Mouse (Mus musculus) midbrain, embryonic 15.5 days (tissue): ENCODE measurements around the gene Polr1a. TPM values are rescaled to one million over a fixed set of nuclear protein-coding genes. Genes with fewer than 3 reads are reported as not detected.
"Not testable (repeated sequence)": the region's sequence is repeated elsewhere in the genome, so short reads cannot be mapped to it uniquely, and the experiment has no call there.

Experiments used
- ATAC-seq: fragments of 200-750 bp; cut with Nextera tagmentation; replicated peaks from 2 replicates; pipeline ENCODE4 v1.8.0; 2017; ENCODE audit warnings: moderate TSS enrichment
- H3K27ac ChIP-seq: fragments of 300-500 bp; sonication (generic); 2 replicates; pipeline ENCODE4 v1.5.1; 2015; ENCODE audit warnings: mild to moderate bottlenecking, inconsistent platforms
- H3K27me3 ChIP-seq: fragments of 300-500 bp; sonication (generic); replicated peaks from 2 replicates; pipeline ENCODE4 v1.6.1; 2015; ENCODE audit warnings: inconsistent platforms
- H3K36me3 ChIP-seq: fragments of 300-500 bp; sonication (generic); replicated peaks from 2 replicates; pipeline ENCODE4 v1.6.1; 2015; ENCODE audit warnings: inconsistent platforms
- H3K4me1 ChIP-seq: fragments of 300-500 bp; sonication (generic); 2 replicates; pipeline ENCODE4 v1.6.1; 2015; ENCODE audit warnings: inconsistent platforms
- H3K4me2 ChIP-seq: fragments of 300-500 bp; sonication (generic); 2 replicates; pipeline ENCODE4 v1.6.1; 2015; ENCODE audit warnings: inconsistent platforms, mild to moderate bottlenecking, moderate library complexity
- H3K4me3 ChIP-seq: fragments of 300-500 bp; sonication (generic); 2 replicates; pipeline ENCODE4 v1.5.1; 2015; ENCODE audit warnings: mild to moderate bottlenecking, inconsistent platforms
- H3K9ac ChIP-seq: fragments of 300-500 bp; sonication (generic); 2 replicates; pipeline ENCODE4 v1.6.1; 2015; ENCODE audit warnings: mild to moderate bottlenecking, inconsistent platforms
- H3K9me3 ChIP-seq: fragments of 300-500 bp; sonication (generic); 2 replicates; pipeline ENCODE4 v1.6.1; 2016; ENCODE audit warnings: inconsistent platforms
- WGBS: fragments of 180-500 bp; shearing (Covaris S2); methylation state at CpG from one replicate; pipeline ENCODE4 v1.1.7; 2015; ENCODE audit warnings: mixed read lengths; 5-methylcytosine and 5-hydroxymethylcytosine counted together
- polyA plus RNA-seq: library from polyadenylated mRNA; unstranded; fragments of >200 nt; fragmentation: Nextera tagmentation; extraction: Ambion mirVana; gene quantifications from 2 replicates; pipeline ENCODE4 v1.2.1, GENCODE M21; 2015

Gene Polr1a
- polyA plus RNA-seq, 1 experiment from 2014 or later = 21.0 TPM

- H3K27ac ChIP-seq, H3K4me1 ChIP-seq, H3K27me3 ChIP-seq, H3K4me2 ChIP-seq, ATAC-seq, H3K9ac ChIP-seq, H3K4me3 ChIP-seq, H3K9me3 ChIP-seq: not testable (repeated sequence)
- peaks cover 46% of the 10 kb centered on the region for H3K36me3 ChIP-seq
- 88% methylated on average over 5 of the region's 5 CpGs for WGBS
Observed at GRCm38 (mm10) chr6:71925233-71925632, 16.4 kb downstream of the Polr1a start.

DNA sequence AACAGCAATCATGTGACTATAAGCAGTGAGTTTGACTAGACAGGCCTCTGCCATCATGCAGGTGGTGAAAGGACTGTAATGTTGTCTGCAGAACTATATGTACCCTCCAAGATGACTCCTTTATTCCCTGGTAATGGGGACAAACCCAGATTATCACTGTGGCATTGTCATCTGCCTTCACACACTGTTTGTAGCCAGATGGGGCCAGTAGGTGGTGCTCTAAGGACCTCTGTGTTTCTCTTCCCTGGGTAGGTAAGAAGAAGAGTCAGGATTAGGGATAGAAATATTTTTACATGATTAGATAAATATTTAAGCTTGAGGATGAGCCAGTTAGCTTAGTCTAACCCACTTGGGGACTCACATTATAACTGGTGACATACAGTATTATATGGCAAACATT, 19.1 kb downstream of the Polr1a start:
- 0 out of 2 replicates have a peak, but pooled peaks have one; percentile 33 for ATAC-seq

DNA sequence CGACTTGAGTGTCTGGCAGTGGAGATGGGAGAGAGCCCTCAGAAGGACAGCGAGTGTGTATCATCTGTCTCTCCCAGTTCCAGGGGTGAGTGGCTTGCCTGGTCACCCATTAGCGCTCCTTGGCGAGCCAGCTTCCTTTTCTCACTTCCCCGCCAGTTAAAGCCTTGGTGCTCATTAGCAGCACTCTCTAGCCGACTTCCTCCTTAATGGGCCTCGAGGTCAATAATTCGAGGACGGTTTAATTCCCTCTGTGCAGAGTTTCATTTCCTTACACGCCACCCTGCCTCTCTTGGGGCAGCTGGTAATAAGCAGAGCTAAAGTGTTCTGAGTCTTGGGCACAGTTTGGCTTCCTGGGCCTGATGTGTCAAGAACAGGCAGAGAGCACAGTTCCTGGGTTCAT, 21.2 kb downstream of the Polr1a start:
- no peak overlapping the region for H3K4me3 ChIP-seq
- no peaks in the 10 kb centered on the region for H3K4me1 ChIP-seq
- no peak overlapping the region for H3K4me2 ChIP-seq
- WGBS = 95% methylated on average over 10 of the region's 10 CpGs
- H3K9ac ChIP-seq = no peak overlapping the region
- H3K27me3 ChIP-seq = no peaks in the 10 kb centered on the region
- H3K36me3 ChIP-seq = peaks cover 50% of the 10 kb centered on the region
- ATAC-seq = no peak
- H3K27ac ChIP-seq = no peak overlapping the region
- H3K9me3 ChIP-seq = no peaks in the 10 kb centered on the region

More for the DNA sequence above, 19.1 kb downstream of the Polr1a start:
- Histone ChIP-seq H3K9me3 (no peaks in the 10 kb centered on the region), H3K9ac (no peak overlapping the region), H3K27me3 (no peaks in the 10 kb centered on the region), H3K36me3 (peaks cover 53% of the 10 kb centered on the region), H3K4me2 (no peak overlapping the region), H3K4me3 (no peak overlapping the region), H3K4me1 (no peaks in the 10 kb centered on the region), H3K27ac (no peak overlapping the region)

- 89% methylated on average over 12 of the region's 12 CpGs for WGBS
- Histone ChIP-seq H3K9me3 (no peaks in the 10 kb centered on the region), H3K4me2 (no peak overlapping the region), H3K36me3 (peaks cover 53% of the 10 kb centered on the region), H3K4me3 (no peak overlapping the region), H3K9ac (no peak overlapping the region), H3K27ac (no peak overlapping the region), H3K4me1 (no peaks in the 10 kb centered on the region), H3K27me3 (no peaks in the 10 kb centered on the region)
- ATAC-seq = no peak
Observed at GRCm38 (mm10) chr6:71930830-71931437, 22.1 kb downstream of the Polr1a start.

- no peaks in the 10 kb centered on the region for H3K4me1 ChIP-seq
- H3K4me2 ChIP-seq = no peak overlapping the region
- no peaks in the 10 kb centered on the region for H3K9me3 ChIP-seq
- no peak overlapping the region for H3K9ac ChIP-seq
- no peak overlapping the region for H3K4me3 ChIP-seq
- 89% methylated on average over 5 of the region's 5 CpGs for WGBS
- H3K36me3 ChIP-seq = peaks cover 50% of the 10 kb centered on the region
- H3K27ac ChIP-seq = no peak overlapping the region
- no peaks in the 10 kb centered on the region for H3K27me3 ChIP-seq
- ATAC-seq = no peak
Observed at GRCm38 (mm10) chr6:71932347-71932746, 23.5 kb downstream of the Polr1a start.

- Histone ChIP-seq H3K27ac (no peak overlapping the region; the same call in 1 of the 2 replicates), H3K27me3 (no peaks in the 10 kb centered on the region), H3K4me3 (no peak overlapping the region), H3K9me3 (no peaks in the 10 kb centered on the region), H3K36me3 (peaks cover 52% of the 10 kb centered on the region), H3K4me2 (no peak overlapping the region), H3K4me1 (no peaks in the 10 kb centered on the region), H3K9ac (no peak overlapping the region)
- ATAC-seq = no peak
- WGBS = 59% methylated on average over 2 of the region's 2 CpGs
Observed at GRCm38 (mm10) chr6:71934081-71934556, 25.3 kb downstream of the Polr1a start.

GRCm38 (mm10) chr6:71935737-71936136, 26.9 kb downstream of the Polr1a start:
- Histone ChIP-seq H3K36me3 (peaks cover 36% of the 10 kb centered on the region), H3K9ac (no peak overlapping the region), H3K4me1 (no peaks in the 10 kb centered on the region), H3K9me3 (no peaks in the 10 kb centered on the region), H3K27me3 (no peaks in the 10 kb centered on the region), H3K27ac (no peak overlapping the region), H3K4me3 (no peak overlapping the region), H3K4me2 (no peak overlapping the region)
- no peak for ATAC-seq
- 69% methylated on average over 2 of the region's 2 CpGs for WGBS

DNA sequence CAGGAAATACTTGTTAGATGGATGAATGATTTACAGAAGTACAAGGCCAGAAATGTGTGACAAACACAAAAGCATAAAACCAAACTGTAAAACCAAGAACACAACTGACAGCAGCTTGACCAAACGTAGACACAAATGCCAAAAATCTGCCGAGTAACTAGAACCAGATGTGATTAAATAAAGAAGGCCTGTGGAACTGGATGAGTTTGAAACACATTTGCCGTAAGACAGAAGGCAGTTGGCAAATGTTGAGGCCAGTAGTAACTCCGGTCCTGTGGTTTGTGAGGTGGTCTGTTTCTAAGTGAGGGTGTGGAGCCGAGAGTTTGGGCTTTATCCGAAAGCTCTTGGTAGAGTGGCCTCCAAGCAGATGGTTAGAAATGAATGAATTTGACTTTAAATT, 32.1 kb downstream of the Polr1a start:
- 94% methylated on average over 6 of the region's 6 CpGs for WGBS
- Histone ChIP-seq H3K27ac (no peak overlapping the region), H3K4me2 (no peak overlapping the region), H3K4me1 (no peaks in the 10 kb centered on the region), H3K27me3 (no peaks in the 10 kb centered on the region), H3K36me3 (peaks cover 22% of the 10 kb centered on the region; the same call in 1 of the 2 replicates), H3K4me3 (no peak overlapping the region), H3K9ac (no peak overlapping the region), H3K9me3 (no peaks in the 10 kb centered on the region)
- no peak for ATAC-seq

- Histone ChIP-seq H3K27ac (no peak overlapping the region), H3K27me3 (no peaks in the 10 kb centered on the region), H3K4me3 (no peak overlapping the region), H3K9me3 (no peaks in the 10 kb centered on the region), H3K9ac (no peak overlapping the region), H3K4me2 (no peak overlapping the region), H3K4me1 (no peaks in the 10 kb centered on the region), H3K36me3 (peaks cover 11% of the 10 kb centered on the region; the same call in 1 of the 2 replicates)
- no peak for ATAC-seq
- WGBS = 94% methylated on average over 6 of the region's 6 CpGs
Observed at GRCm38 (mm10) chr6:71945101-71945500, 36.2 kb downstream of the Polr1a start.

GRCm38 (mm10) chr6:71946121-71946520, 37.3 kb downstream of the Polr1a start:
- no peaks in the 10 kb centered on the region for H3K4me1 ChIP-seq
- H3K27ac ChIP-seq = no peak overlapping the region
- H3K4me3 ChIP-seq = no peak overlapping the region
- ATAC-seq = no peak
- H3K4me2 ChIP-seq = no peak overlapping the region
- no peaks in the 10 kb centered on the region for H3K9me3 ChIP-seq
- WGBS = 94% methylated on average over 8 of the region's 8 CpGs
- no peak overlapping the region for H3K9ac ChIP-seq
- no peaks in the 10 kb centered on the region for H3K27me3 ChIP-seq
- H3K36me3 ChIP-seq = peaks cover 11% of the 10 kb centered on the region; the same call in 1 of the 2 replicates

DNA sequence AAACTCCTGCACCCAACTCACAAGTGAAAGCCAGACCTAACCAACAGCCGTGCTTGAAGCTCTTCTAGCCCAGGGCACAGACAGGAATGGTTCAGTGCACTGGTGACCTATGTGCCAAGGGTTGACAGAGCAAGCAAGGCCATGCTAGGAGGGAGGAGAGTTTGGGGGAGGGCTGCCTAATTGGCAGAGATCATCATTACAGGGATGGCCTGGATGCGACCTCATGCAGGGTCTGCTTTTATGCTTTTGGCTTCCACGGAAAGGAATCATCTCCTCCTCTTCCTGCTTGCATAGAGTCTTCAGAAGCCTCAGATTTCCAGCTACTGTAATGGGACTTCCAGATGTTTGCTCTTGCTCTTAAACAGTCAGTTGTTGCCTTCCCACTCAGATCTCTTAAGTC, 40.9 kb downstream of the Polr1a start:
- H3K9ac ChIP-seq = no peak overlapping the region
- H3K27ac ChIP-seq = no peak overlapping the region
- H3K27me3 ChIP-seq = no peaks in the 10 kb centered on the region
- ATAC-seq = no peak
- no peaks in the 10 kb centered on the region for H3K9me3 ChIP-seq
- H3K36me3 ChIP-seq = peaks cover 14% of the 10 kb centered on the region; the same call in 1 of the 2 replicates
- H3K4me1 ChIP-seq = no peaks in the 10 kb centered on the region
- H3K4me3 ChIP-seq = no peak overlapping the region
- WGBS = 82% methylated on average over 3 of the region's 3 CpGs
- H3K4me2 ChIP-seq = no peak overlapping the region

DNA sequence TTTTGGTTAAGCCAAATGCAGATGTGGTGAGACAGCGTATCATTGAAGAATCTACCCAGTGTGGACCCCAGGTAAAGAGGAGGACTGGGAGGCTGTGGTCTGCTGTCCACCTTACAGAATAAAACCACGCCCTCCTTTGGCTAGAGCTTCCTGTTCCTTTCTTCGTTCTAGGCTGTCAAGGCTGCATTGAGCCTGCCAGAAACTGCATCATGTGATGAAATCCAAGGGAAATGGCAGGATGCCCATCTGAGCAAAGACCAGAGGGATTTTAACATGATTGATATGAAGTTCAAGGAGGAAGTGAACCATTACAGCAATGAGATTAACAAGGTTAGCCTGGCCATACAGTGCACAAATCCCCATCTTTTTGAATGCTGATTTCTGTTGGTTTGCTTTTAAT, 41.7 kb downstream of the Polr1a start:
- no peak overlapping the region for H3K9ac ChIP-seq
- ATAC-seq = no peak
- peaks cover 16% of the 10 kb centered on the region; the same call in 1 of the 2 replicates for H3K36me3 ChIP-seq
- WGBS = 91% methylated on average over 3 of the region's 3 CpGs
- no peak overlapping the region for H3K4me2 ChIP-seq
- H3K27me3 ChIP-seq = no peaks in the 10 kb centered on the region
- H3K4me1 ChIP-seq = no peaks in the 10 kb centered on the region
- H3K27ac ChIP-seq = no peak overlapping the region
- H3K4me3 ChIP-seq = no peak overlapping the region
- H3K9me3 ChIP-seq = no peaks in the 10 kb centered on the region

DNA sequence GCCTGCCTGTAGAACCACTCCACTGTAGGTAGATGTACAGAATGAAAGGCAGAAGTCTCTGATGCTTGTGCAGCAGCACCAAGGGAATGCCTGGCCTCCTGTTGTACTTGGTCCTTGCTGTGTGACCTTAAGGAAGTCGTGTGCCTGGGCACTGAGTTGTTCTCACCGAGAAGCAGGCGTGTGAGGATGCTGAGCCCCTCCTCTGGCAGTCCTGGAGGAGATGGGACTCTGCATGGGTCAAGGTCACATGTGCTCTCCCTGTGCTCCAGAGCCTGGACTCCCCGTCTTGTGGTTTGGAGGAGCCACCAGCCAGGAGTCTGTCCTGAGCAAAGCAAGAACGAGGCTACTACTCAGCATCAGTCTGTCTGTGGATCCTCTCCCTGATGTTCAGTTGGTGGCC, 42.3 kb downstream of the Polr1a start:
- H3K9me3 ChIP-seq = no peaks in the 10 kb centered on the region
- H3K4me1 ChIP-seq = no peaks in the 10 kb centered on the region
- H3K27me3 ChIP-seq = no peaks in the 10 kb centered on the region
- H3K36me3 ChIP-seq = peaks cover 16% of the 10 kb centered on the region; the same call in 1 of the 2 replicates
- H3K9ac ChIP-seq = no peak overlapping the region
- H3K27ac ChIP-seq = no peak overlapping the region
- H3K4me2 ChIP-seq = no peak overlapping the region
- no peak for ATAC-seq
- H3K4me3 ChIP-seq = no peak overlapping the region
- WGBS = 87% methylated on average over 5 of the region's 5 CpGs
